Mouse (Mus musculus) C2C12 (cell line): ENCODE results near the gene Kcnip3.
A peak's percentile ranks its signal among the peaks of the same experiment; 100 is the strongest.

Experiments
- CTCF ChIP-seq: IDR thresholded peaks from one replicate; pipeline ENCODE4 v1.5.1; 2011; ENCODE audit not compliant: control insufficient read depth, insufficient read depth, insufficient read length
- MAX ChIP-seq: IDR thresholded peaks from one replicate; pipeline ENCODE4 v1.6.1; 2011; ENCODE audit warnings: mild to moderate bottlenecking, control low read depth
- MYOD1 ChIP-seq: IDR thresholded peaks from one replicate; pipeline ENCODE4 v1.6.1; 2011; ENCODE audit warnings: low read depth; ENCODE audit not compliant: control insufficient read depth, insufficient read length
- USF1 ChIP-seq: IDR thresholded peaks from one replicate; pipeline ENCODE4 v1.6.1; 2011; ENCODE audit warnings: low read depth, mild to moderate bottlenecking, control low read depth, moderate library complexity

- TF ChIP-seq CTCF (peak; percentile 33), MAX (no peak), MYOD1 (no peak), USF1 (no peak)
Measured at GRCm38 (mm10) chr2:127430238-127430637, 91.7 kb downstream of the Kcnip3 start.
